Mouse (Mus musculus) mature B cell (primary cell): ENCODE results near the gene 2310030G06Rik.

Experiments used
- in situ Hi-C: fragments of 300-500 bp; cut with MboI; formaldehyde crosslinking; loops from 2 replicates; pipeline ENCODE4 v1.14.3; 2019

Gene 2310030G06Rik

DNA sequence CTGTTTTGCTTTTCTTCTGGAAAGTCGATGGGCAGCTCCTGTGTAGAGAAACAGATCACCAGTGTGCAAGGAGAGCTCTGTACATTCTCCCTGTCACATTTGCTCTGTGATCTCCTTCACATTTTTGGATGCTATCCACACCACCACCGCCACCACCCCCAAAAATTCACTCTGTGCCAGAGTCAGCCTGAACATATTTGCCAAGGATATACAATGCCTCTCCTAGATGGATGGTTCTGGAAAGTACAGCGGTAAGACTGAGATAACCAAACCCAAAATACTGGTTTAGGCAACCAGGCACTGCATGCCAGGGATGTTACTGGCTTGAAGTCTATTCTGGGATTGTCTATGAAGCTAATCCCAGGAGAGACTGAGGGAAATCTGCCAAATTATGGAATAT lies 4.1 kb downstream of the 2310030G06Rik start:
- in situ Hi-C loops = no loop called here

DNA sequence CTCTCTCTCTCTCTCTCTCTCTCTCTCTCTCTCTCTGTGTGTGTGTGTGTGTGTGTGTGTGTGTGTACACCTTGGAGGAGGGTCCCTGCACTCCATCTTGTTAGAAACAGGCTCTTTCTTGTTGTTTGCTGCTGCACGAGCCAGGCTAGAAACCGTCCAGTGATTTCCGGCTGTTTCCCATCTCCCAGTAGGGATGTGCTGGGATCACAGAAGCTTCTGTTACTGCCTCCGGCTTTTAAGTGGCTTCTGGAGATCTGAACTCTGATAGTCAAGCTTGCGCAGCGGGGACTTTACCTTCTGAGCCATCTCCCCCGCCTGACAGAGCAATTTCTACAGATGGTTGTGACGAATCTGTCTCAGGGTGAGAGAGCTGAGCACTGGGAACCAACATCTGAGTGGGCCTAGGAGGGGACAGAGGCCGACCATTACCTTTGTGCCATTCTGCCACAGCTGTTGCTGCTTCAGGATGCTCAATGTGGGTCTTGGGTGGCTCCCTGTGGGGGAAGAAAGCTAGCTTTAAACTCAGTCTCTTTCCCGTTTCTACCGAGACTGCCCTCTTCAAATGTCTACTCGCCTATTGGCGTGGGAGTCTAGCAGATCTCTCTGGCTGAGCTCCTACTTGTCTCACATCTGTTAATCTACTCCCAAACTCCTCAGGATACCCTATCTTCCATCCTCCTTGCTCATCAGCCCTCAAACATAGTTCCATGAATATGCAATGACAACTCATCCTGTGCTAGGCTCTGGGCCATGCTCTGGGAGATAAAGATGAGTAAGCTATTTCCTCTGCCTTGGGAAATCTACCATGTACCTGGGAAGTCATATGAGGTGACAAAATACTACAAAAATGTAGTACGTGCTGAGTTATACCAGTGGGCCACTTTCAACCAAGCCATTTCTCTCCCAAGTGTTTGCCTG lies 5.2 kb downstream of the 2310030G06Rik start:
- in situ Hi-C loops = no loop called here

DNA sequence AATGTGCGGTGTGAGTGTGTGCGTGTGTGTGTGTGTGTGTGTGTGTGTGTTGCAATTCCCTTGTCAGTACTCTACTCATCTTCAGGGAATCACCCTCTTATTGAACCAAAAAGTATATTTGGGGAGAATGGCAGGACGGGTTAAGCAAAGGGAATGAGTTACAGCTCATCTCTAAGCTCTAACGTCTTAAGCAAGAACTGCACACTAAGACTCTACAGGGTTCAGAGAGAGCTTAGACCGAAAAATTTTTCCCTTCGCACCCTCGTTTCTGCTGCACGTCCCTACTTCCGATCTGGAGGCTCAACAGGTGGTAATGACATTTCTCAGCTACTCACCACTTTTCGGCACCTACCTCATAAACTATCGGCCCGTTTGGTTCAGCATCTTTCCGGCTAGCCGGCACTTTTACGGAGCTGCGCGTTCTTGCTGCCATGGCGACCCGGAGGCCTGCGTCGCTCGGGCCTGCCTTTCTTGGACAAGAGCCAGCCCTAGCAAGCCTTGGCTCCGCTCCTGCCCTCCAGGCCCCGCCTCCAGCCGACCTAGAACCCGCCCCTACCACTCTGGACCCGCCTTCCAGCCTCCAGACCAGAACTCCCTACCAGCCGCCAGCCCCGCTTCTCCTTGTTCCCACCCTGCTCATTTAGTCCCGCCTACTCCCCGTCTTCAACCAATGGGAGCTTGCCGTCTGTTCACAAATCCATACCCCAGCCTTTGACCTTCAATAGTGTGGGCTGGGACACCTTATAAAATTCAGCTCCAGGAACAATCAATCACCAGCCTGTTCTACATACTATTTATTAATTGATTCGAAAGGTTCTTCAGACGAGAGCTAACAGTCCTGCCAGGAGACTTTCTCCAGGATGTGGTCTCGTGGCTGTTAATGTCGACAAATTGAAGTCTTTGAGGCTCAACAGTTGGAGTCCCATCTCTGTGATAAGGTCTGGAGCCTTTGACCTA lies 7.1 kb downstream of the 2310030G06Rik start, which contains the start of gene Dixdc1:
Gene Dixdc1, minus strand, starts transcription at position 604 of the 957 bp plus-strand sequence.
- in situ Hi-C loops = no loop called here

DNA sequence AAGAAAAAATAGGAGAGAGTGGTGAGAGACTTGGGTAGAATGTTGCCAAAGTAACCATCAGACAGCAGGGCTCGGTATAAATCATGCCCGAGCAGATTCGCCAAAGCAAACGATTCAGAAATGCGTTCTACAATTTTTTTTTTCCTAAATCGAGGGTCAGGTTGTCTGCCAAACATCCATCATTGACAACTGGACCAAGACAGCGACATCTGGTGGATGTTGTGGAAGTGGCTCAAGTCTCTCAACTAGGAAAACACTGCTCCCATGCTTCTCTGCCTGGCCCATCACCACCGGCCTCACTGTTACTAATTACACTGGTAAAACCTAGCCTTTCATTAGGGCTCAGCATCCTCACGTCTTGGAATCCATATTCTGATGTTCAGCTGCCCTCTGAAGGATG lies 11.3 kb downstream of the 2310030G06Rik start:
- in situ Hi-C loops = no loop called here

DNA sequence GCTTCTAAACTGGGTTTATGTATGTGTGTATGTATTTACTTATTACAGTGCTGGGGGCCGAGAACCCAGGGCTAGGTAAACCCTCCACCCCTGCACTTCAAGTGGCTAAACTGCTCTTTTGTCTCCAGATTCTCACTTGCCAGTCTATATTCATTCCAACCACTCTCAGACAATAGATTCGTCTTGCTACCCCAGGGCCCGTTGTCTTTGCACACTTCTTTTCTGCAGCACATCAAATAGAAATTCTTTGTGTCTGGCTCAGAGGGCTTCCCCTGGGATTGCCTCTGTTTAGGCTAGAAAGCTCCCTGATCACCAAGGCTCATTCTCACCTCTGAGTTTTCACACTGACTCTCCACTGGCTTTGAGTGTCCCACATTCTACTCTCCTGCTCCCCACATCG lies 13.8 kb downstream of the 2310030G06Rik start:
- in situ Hi-C loops = no loop called here

DNA sequence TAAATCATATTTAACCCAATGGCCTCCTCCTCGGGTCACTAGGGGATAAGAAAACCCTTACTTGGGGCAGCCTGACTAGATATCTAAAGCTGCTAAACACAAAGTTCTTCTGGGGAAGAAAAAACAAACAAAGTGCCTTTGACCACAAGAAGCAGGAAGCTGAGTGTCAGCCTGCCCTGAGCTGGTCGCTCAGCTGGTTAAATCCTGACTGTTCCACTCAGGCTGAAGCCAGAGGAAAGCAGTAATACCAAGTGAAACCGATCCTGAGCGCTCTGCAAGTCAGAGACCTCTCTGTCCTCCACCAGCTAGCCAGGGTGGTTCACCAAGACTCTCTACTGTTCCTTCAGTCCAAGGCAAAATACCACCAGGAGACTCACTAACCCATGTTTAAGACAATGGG lies 16.7 kb downstream of the 2310030G06Rik start:
- in situ Hi-C loops = no loop called here

DNA sequence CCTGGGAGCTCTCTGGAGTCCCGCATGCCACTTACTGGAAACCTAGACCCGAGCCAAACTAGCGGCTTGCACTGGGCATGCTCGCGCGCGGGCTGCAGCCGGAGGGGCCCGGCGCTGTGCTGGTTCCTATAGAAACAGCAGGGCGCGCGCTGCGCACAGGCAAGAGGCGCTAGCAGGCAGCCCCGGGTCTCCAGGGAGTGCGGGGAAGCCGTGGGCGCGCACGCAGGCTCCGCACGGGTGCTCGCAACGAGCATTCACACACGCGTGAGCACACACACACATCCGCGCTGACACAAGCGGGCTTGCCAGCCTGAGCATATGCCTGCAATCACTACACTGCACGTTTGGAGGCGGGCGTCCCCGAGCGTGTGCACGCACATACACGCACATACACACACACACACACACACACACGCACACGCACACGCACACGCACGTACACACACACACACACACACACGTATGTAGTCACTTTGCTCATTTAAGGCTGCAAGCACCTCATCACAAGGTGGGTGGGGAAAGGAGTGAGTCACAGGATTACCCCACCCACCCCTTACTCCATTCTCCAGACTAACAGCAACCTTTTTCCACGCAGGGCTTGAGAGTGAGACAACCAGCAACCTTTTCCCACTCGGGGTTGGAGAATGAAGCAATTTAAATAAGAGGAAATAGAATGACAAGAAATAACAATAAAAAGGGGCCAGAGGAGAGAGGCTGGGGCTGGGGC lies 18.2 kb downstream of the 2310030G06Rik start:
- in situ Hi-C loops = no loop called here

DNA sequence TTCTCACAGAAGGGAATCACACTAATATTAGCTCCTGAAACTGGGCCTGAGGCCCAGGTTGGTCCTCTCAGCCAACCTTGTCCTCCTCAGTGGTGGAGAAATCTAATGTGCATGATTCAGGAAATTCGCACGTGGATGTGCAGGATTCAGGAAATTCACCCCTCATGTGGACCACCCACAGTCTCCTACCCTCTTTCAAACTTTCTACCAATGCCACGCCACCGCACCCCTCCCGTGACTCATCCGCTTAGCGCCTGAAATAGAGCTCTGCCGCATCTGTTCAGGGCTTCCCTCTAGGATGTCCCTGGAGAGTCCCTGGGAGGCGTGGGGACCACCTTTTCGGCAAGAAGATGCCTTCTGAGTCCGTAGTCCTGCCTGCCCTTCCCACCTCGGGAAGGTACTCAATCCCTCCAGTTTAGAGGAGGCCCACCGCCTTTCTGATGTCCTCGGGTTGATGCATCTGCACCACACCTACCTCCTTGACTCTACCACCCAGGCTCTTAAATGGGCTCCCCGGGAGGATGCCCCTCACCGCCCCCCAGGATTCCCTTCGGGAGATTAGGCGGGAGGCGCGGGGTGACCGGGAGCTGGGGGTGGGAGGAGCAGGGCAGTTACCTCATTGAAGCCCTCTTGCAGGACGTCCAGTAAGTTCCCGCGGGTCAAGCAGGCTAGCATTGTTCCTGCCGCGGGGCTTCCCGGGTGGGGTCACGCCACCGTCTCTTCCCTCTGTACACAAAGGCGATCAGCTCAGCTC lies 19.0 kb downstream of the 2310030G06Rik start:
- in situ Hi-C loops = no loop called here

DNA sequence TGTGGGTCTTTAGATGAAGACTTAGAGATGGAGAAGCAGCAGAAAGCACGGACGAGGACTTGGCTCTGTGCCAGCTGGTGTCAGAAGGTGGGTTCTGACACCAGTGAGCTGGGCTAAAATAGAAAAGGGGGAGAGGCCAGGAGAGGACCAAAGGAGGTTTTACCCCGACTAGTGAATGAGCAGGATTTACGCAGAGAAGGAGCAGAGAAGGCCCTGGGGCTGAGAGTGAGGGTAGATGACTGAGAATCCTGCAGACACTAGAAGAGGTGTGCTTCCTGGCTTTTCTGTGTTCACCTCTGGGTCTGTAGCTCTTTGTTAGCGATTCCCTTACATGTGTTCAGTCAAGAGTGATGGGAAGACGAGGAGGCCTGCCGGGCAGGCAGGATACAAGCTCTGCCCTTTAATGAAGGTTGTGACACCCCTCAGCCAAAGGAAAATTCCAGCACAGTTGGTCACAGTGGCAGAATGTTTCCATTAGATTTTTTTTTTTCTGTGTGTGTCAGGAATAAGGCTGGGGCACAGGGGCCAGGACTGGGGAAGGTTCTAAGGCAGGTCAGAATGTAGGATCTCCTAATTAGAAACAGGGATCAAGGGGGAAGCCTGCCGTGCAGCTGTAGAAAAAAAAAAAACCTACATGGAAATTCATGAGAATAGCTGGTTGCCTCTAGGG lies 20.3 kb downstream of the 2310030G06Rik start:
- in situ Hi-C loops = no loop called here

DNA sequence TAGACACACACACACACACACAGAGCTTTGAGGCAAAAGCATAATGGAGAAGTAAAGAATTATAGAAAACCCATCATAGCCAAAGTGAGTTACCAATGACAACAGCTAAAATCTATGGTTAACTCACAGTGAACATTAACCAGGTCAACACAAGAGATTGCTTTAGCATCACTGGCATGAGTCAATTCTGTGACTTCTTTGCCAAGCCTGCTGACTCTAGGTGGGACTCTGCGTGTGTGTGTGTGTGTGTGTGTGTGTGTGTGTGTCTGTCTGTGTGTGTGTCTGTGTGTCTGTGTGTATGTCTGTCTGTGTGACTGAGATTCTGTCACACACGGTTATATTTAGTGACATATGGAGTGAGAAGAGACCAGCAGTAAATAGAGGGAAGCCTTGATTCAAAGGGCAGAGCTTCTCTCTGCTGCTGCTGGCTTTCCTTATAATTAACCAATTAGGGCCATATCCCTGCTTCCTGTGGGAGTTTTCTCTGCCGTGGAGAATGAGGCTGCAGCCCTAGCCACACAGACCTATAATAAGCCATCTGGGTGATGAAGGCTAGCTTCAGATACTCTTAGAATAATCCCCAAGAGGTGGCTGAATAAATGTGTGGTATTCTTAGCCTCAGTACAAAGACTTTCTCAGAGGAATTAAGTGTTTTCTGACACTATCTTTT lies 21.5 kb downstream of the 2310030G06Rik start:
- in situ Hi-C loops = no loop called here

DNA sequence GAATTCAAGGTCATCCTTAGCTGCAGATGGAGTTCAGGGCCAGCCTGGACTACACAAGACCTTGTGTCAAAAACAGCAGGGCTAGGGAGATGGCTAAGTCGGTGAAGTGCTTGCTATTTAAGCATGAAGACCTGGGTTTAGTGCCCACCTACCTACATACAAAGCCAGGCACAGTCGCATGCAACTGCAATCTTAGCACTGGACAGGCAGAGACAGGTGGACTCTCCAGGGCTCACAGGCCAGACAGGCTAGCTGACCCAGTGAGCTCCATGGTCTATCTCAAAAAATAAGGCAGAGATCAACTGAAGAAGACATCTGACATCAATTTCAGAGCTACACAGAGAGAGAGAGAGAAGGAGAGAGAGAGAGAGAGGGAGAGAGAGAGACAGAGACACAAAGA lies 22.2 kb downstream of the 2310030G06Rik start:
- in situ Hi-C loops = no loop called here

DNA sequence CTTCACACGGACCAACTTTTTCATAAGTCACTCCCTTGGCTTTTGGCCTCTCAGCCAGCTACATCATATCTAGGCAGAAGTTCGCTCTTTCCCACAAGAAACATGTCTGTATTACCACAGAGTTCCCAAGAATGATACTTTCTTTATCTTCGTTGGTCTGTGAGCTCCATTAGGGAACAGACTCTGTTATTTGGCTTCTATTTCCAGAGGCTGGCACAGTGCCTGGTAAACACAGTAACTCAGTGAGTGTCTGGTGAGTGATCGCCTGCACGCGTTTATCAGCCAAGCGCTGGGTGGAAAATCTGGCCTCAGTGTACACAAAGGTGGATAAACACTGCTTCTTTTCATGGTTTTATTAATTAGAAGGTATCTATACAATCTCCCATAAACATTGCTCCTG lies 22.9 kb downstream of the 2310030G06Rik start:
- in situ Hi-C loops = no loop called here

DNA sequence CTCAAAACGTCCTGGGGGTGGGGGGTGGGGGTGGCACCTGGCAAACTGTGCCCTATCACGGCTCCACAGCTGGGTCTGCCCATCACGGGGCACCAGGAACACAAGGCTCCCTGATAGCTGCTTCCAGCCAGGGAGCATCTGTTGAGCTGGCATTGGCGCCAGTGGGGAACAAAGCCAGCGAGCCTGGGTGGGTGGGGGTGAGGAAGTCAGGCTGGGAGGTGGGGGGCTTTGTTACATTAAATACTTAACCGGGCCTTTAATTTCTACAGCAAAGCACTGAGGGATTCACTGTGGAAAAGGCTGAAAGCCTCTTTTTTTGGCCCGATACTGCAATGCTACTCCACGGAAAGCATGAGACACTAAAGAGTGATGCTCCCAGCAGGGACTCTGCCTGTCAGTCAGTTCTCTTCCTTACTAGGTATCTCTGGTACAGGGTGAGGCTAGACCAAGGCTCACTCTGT lies 23.9 kb downstream of the 2310030G06Rik start:
- in situ Hi-C loops = no loop called here

DNA sequence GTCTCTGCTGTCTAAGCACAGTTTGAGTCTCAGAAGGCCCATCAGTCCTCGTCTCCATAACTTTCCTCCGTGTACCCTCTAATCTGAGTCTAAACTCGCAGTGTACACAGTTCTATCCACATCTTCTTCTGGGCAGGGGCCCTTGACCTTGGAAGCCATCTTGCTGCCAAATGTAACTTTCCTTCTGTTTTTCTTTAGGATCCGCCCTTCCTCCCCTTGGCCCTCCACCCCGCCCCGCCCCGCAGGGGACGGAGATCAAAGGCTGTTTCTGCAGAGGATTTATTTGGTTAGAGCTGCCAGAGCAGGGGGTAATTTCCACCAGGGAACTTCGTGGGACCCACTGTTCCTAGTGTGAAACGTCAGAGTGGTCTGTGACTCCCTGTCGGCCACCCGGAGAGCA lies 25.3 kb downstream of the 2310030G06Rik start:
- in situ Hi-C loops = no loop called here

DNA sequence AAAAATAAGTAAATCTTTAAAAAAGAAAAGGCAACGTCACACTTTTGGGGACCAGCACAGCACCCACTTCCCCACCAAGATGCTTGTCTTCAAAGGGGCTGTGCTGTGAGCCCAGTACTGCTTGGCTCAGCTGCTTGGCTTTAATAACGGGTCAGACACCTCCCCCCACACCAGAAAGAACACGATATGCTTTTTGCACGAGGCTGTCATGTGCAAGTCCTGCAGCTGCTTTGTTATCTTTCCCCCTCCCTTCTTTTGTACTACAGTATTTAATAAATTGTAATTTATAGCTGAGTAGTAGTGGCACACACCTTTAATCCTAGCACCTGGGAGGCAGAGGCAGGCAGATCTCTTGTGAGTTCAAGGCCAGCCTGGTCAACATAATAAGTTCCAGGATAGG lies 27.5 kb downstream of the 2310030G06Rik start:
- in situ Hi-C loops = no loop called here

DNA sequence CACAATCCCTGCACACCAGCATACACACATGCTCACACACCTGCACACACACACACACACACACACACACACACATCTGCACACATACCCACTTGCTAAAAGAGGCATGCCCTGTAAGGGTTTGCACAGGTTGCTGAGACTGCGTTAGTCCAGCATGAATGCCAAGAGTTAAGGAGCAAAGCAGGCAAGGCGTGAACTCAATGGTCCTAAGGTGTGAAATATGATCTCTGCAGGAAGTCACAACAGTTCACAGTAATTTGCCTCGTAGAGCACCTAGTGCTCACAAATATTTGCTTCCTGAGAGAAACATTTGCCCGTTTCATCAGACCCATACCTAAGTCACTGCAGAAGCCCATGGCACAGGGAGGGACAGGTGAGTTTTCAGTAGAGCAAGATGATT lies 32.1 kb downstream of the 2310030G06Rik start:
- in situ Hi-C loops = no loop called here

DNA sequence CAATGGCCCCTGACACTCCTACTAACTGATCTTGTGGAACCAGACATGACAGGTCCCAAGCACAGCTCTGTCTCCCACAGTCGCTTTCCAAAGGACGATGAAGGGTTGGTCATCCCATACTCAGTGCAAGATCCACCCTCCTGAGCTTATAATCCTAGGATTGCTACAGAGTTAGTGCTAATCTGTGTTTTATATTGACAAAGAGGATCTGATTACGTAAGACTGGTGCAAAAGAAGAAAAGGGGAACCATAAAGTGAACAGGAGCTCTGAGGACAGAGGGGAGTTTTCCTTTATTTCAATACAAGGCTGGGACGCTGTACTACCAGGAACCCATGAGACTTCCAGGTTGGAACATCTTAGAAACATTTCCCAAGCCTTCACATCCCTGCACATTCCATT lies 35.0 kb downstream of the 2310030G06Rik start:
- in situ Hi-C loops = no loop called here

DNA sequence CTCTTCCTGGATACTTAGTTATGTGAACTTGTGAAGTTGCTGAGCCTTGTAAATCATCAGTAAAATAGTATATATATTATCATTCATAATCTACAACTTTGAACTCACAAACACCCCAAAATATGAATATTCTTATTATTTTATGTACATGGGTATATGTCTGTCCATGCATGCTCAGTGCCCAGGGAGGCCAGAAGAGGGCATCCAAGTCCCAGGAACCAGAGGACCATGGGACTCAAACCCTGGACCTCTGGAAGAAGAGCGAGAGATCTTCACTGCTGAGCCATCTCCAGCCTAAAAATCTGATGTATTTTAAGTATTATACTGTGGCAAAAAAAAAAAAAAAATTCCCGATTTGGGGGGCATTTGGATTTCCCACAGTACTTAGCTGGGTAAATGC lies 37.2 kb downstream of the 2310030G06Rik start:
- in situ Hi-C loops = no loop called here

DNA sequence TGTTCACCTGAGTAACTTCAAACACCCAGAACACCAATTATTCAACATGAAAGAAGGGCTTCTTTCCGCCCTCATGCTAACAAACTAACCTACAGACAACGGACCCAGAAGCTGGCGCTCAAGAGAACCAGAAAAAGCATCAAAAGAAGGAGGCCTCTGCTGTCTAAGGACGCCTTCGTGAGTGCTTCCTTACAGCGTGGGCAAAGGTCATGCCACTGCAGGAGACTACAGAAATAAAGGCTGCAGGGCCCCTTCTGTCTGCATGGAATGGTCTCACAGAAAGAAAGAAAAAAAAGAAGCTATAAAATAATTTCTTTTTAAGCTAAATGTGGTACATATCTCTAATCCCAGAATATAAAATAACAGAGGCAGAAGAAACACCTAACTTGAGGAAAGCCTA lies 41.4 kb downstream of the 2310030G06Rik start:
- in situ Hi-C loops = no loop called here
